Mouse (Mus musculus): Measurements from ENCODE around the gene Wdr72.

- TF ChIP-seq CTCF (IDR thresholded peaks at IDR 0.05; ENCODE audit: borderline replicate concordance, insufficient read depth, low read length), result no peak
- no peak for TF ChIP-seq POLR2A (IDR thresholded peaks at IDR 0.05; ENCODE audit: low read depth, low read length)
Measured at GRCm38 (mm10) chr9:74330706-74331495, 220.7 kb downstream of the Wdr72 start.

All from embryonic fibroblast, embryonic 13.5 days (primary cell).